Mouse (Mus musculus): Measurements from ENCODE around the gene Nms. TPM values are rescaled to one million over a fixed set of nuclear protein-coding genes. Genes with fewer than 3 reads are reported as not detected.

Gene Nms
- total RNA-seq, 2 experiments from 2014 or later: not detected

DNA sequence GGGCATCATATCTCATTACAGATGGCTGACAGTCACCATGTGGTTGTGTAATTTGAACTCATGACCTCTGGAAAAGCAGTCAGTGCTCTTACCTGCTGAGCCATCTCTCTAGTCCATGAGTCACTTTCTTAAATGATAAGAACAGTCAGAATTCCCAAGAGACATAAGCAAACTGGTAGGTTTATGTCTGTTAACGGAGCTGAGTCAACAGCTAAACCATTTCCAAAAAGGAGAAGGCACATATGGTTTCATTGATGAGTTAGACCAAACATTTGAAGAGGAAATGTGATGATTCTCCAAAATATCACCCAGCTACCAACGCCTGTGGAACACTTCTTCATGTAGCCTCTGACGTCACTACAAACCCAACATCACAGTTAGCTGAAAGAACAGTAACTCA is 32.8 kb downstream of the Nms start:
- H3K27ac ChIP-seq: no peak overlapping the region
- no peak for DNase-seq (ENCODE audit: low spot score in 2 of 2)
- no peak overlapping the region for H3K4me3 ChIP-seq
- TF ChIP-seq CTCF (conservative IDR thresholded peaks at IDR 0.05): no peak

DNA sequence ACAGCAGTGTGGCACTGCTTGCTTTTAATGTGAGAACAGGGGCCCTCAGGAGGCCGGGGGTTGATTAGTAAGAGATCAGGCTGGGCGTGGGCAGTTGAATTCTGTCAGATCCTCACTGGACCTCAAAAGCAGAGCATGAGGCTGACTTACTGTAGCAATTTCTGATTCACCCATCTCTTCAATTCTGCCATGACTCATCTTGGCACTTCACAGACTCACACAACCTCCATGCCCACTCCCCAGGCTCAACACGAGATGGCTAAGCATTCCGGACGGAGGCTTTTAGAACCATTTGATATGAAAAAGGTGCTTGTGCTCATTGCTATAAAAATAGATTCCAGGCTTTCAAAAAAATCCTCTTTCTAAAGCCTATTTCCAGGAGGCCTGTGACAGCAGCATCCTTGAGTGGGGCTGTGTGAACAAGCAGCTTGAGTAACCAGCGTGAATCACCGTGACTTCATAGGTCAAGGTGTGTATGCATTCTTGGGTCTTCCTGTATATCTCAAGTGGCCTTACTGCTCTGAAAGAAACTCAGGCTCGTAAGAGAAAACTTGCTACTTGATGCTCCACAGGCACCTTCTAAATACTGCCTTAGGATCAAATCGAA is 34.1 kb downstream of the Nms start:
- DNase-seq (ENCODE audit: low spot score in 2 of 2): no peak
- Histone ChIP-seq H3K27ac (no peak overlapping the region), H3K4me3 (no peak overlapping the region)
- TF ChIP-seq CTCF (conservative IDR thresholded peaks at IDR 0.05): no peak

DNA sequence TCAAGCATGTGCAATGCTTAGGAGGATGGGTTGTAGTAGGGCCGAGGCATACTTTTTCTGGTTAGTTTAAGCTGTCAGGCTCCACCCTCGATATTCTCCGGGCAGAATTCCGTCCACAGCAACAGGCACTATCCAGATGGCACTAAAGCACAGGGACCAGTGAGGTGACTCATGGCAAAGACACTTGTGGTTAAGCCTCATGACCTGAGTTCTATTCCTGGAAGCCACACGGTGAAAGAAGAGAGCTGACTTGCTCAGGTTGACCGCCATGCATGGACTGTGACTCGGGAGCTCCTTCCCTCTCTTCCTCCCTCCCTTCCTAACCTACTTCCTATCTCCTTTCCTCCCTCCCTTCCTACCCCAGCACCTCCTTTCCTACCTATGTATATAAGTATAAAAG is 41.0 kb downstream of the Nms start:
- no peak for TF ChIP-seq CTCF (conservative IDR thresholded peaks at IDR 0.05)
- Histone ChIP-seq H3K27ac (no peak overlapping the region), H3K4me3 (no peak overlapping the region)
- DNase-seq (ENCODE audit: low spot score in 2 of 2): no peak

DNA sequence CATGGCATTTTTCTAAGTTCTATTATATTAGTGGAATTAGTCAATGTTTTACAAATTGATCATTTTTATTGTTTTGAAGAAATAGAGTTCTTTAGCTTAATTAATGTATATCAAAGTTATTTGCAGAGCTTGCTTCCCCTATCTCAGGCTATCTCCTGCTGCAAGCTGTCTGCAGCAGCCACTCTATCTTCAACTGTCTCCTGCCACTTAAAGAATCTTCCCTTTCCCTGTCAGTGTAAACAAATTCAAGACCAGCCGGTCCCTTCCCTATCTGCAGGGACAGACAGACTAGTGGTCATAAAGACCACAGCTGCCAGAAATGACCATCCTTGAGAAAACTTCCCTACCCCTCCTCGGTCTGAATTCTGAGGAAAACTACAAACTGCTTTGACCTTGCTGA is 44.9 kb downstream of the Nms start:
- no peak for DNase-seq (ENCODE audit: low spot score in 2 of 2)
- no peak overlapping the region for H3K4me3 ChIP-seq
- TF ChIP-seq CTCF (conservative IDR thresholded peaks at IDR 0.05): no peak
- H3K27ac ChIP-seq: no peak overlapping the region

DNA sequence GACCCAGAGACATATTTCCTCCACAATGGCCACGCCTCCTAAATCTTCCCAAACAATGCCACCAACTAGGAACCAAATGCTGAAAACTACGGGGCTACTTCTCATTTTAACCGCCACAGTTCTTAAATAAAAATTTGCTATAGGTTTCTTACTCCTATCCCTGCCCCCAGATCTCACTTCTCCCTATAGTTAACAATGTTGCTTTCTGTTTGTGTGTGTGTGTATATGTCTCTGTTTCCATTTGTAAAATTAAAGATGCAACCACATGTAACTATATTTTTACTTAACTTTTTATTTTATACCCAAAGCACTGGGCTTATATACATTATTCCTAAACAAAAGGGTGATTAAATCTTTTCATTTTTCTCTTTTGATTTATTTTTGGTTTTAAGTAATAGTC is 46.4 kb downstream of the Nms start, which contains the start of gene Pdcl3:
Pdcl3 (plus strand) TSS at position 301 of the 400 bp plus-strand sequence.
- DNase-seq (ENCODE audit: low spot score in 2 of 2): no peak
- H3K4me3 ChIP-seq: no peak within 1 kb of the TSS
- TF ChIP-seq CTCF (conservative IDR thresholded peaks at IDR 0.05): no peak
- H3K27ac ChIP-seq: no peak within 1 kb of the TSS

DNA sequence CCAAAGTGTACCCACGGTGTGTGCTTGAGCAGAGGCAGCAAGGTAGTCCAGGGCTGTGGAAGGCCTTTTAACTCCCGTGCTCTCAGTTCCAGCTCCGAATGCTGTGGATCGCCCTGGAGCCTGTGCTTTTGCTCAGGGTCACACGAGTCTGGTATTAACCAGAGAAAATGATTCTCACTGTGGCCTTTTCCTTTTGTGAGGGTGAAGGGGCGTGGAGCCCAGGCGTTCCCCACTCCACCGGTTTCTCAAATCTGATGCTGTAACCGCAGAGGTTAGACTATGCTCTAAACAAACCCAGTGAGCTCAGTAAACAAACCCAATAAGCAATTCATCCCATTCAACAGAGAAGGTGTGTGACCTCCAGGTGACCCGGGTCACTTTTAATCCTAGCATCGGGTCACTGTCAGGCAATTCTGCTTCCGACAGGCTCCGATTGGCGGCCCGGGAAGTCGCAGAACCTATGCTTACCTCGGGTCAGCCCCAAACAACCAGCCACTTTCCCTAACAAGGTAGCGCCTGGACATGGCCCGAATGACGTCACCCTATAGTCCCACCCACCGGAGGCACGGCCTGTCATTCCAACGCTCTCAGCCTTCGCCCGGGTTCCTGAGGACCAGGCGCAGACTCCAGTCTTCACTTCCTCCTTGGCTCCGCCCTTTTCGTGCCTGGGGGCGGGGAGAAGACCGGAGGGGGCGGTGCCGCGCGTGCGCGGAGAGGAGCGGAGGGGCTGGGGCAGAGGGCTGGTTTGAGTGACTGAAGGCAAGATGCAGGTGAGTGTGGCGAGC is 48.3 kb downstream of the Nms start:
- Histone ChIP-seq H3K4me3 (peak overlapping the region; percentile 97), H3K27ac (peak overlapping the region; percentile 91)
- no peak for TF ChIP-seq CTCF (conservative IDR thresholded peaks at IDR 0.05)
- peak; percentile 94 to 96 for DNase-seq (ENCODE audit: low spot score in 2 of 2)

DNA sequence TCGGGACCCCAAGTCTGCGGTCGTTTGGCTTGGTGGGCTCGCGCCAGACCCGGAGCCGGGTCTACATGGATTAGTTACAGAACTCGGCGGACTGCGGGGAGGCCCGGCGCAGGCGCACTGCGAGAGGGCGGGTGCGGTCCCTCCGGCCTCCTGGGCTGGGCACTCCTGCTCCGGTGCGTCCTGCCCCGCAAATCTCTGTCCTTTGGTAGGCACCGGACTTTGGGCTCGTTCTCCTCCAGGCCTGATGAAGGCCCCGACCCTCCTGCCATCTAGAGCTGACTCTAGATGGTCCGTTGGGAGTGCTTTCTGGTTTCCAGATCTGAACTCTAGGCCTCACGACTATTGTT is 48.9 kb downstream of the Nms start:
- peak overlapping the region; percentile 91 for H3K27ac ChIP-seq
- TF ChIP-seq CTCF (conservative IDR thresholded peaks at IDR 0.05): no peak
- H3K4me3 ChIP-seq: peak overlapping the region; percentile 97
- DNase-seq (ENCODE audit: low spot score in 2 of 2): no peak

DNA sequence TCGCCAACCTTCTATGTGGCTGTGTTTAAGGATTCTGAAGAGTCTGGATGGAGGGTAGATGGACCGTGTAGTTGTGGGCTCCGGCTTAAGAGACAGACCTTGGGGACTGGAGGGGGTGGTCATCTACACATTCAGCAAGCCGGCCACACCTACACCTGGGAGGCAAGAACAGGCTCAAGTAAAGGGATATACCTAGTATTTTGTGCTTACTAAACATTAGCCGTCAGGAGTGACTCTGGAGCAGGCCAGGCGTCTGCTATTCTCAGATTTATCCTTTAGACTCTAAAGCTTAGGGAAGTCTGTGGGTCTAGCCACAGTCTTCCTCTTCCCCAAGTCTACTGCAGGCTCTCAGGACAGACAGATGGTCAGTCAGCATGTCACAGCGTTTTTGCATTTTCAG is 49.4 kb downstream of the Nms start:
- H3K27ac ChIP-seq: peak overlapping the region; percentile 91
- TF ChIP-seq CTCF (conservative IDR thresholded peaks at IDR 0.05): no peak
- DNase-seq (ENCODE audit: low spot score in 2 of 2): no peak
- peak overlapping the region; percentile 97 for H3K4me3 ChIP-seq

DNA sequence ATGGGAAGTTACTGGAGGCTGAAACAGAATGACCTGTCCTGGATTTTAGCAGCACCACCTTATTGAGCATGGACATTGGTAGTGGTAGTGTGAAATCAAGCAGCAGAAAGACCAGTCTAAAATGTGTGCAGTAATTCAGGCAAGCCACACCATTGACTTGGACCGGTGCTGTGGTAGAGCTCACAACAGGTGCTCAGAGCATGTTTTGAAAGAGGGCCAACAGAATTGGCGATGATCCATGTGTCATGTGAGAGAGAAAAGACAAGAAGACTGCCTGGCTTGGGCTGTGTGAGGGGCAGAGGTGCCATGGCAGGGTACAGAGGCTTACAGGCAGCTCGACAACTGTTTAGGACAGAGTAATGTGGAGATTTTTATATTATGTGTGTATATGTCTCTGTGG is 53.4 kb downstream of the Nms start:
- no peak overlapping the region for H3K4me3 ChIP-seq
- no peak overlapping the region for H3K27ac ChIP-seq
- DNase-seq (ENCODE audit: low spot score in 2 of 2): no peak
- no peak for TF ChIP-seq CTCF (conservative IDR thresholded peaks at IDR 0.05)

Other genes with a start within 250 kb of the Nms start
- gene Lonrf2, start 102.4 kb upstream of the Nms start, total RNA-seq (2021): 100 to 1,000 TPM; 106 to 109 TPM
- gene Chst10, start 41.0 kb upstream of the Nms start, total RNA-seq (2021): 10 to 100 TPM; 52.6 to 56.3 TPM
- 10 to 100 TPM; 36.3 TPM for gene Pdcl3, start 46.5 kb downstream of the Nms start, total RNA-seq (2021)